Mouse (Mus musculus) intestine, embryonic 16.5 days (tissue): ENCODE results near the gene Ajuba. TPM values are rescaled to one million over a fixed set of nuclear protein-coding genes. Genes with fewer than 3 reads are reported as not detected.

ENCODE experiments used
- ATAC-seq: fragments of 200-750 bp; cut with Nextera tagmentation; 2 replicates; pipeline ENCODE4 v1.8.0; 2017; ENCODE audit warnings: moderate TSS enrichment, moderate library complexity
- H3K27ac ChIP-seq: fragments of 300-500 bp; sonication (generic); 2 replicates; pipeline ENCODE4 v1.5.1; 2014; ENCODE audit warnings: mild to moderate bottlenecking, low read length
- H3K27me3 ChIP-seq: fragments of 300-500 bp; sonication (generic); replicated peaks from 2 replicates; pipeline ENCODE4 v1.6.1; 2014; ENCODE audit warnings: low read length, control low read depth, mixed read lengths; ENCODE audit not compliant: control insufficient read depth, insufficient read depth
- H3K36me3 ChIP-seq: fragments of 300-500 bp; sonication (generic); 2 replicates; pipeline ENCODE4 v1.6.1; 2014; ENCODE audit warnings: low read length, control low read depth; ENCODE audit not compliant: control insufficient read depth, insufficient read depth
- H3K4me1 ChIP-seq: fragments of 300-500 bp; sonication (generic); 2 replicates; pipeline ENCODE4 v1.6.1; 2014; ENCODE audit warnings: low read length, control low read depth, mixed read lengths; ENCODE audit not compliant: control insufficient read depth, insufficient read depth
- H3K4me2 ChIP-seq: fragments of 300-500 bp; sonication (generic); 2 replicates; pipeline ENCODE4 v1.6.1; 2014; ENCODE audit warnings: low read depth, low read length, control low read depth
- H3K4me3 ChIP-seq: fragments of 300-500 bp; sonication (generic); 2 replicates; pipeline ENCODE4 v1.5.1; 2014; ENCODE audit warnings: mild to moderate bottlenecking, low read length
- H3K9ac ChIP-seq: fragments of 300-500 bp; sonication (generic); 2 replicates; pipeline ENCODE4 v1.6.1; 2014; ENCODE audit warnings: low read depth, low read length
- H3K9me3 ChIP-seq: fragments of 300-500 bp; sonication (generic); 2 replicates; pipeline ENCODE4 v1.6.1; 2016; ENCODE audit warnings: low read length, control low read depth; ENCODE audit not compliant: control insufficient read depth
- WGBS: fragments of 180-500 bp; shearing (Covaris S2); extraction: QIAGEN DNeasy Blood & Tissue Kit; methylation state at CpG from one replicate; pipeline ENCODE4 v1.1.7; 2014; 5-methylcytosine and 5-hydroxymethylcytosine counted together
- microRNA counts: library from miRNA; unstranded; fragments of <30 nt; microRNA quantifications from one replicate; lab custom pipeline; 2016
- microRNA-seq: library from miRNA; unstranded; fragments of <30 nt; microRNA quantifications from one replicate; pipeline ENCODE4, GENCODE M21; 2016
- polyA plus RNA-seq: library from polyadenylated mRNA; unstranded; fragments of >200 nt; fragmentation: Nextera tagmentation; extraction: Ambion mirVana; gene quantifications from 2 replicates; pipeline ENCODE4 v1.2.1, GENCODE M21; 2015

Gene Ajuba
- polyA plus RNA-seq, 1 experiment from 2014 or later = 13.1 TPM

GRCm38 (mm10) chr14:54527227-54528006 is 49.9 kb downstream of the Ajuba start:
- no peak overlapping the region for H3K27ac ChIP-seq
- H3K4me1 ChIP-seq = peaks cover 13% of the 10 kb centered on the region
- ATAC-seq = peak; percentile 72

GRCm38 (mm10) chr14:54523600-54523999 is 53.8 kb downstream of the Ajuba start:
- WGBS = 36% methylated on average over 6 of the region's 6 CpGs
- Histone ChIP-seq H3K4me1 (peaks cover 13% of the 10 kb centered on the region), H3K9me3 (no peaks in the 10 kb centered on the region), H3K27me3 (no peaks in the 10 kb centered on the region), H3K4me3 (no peak overlapping the region), H3K4me2 (no peak overlapping the region), H3K27ac (no peak overlapping the region), H3K36me3 (no peaks in the 10 kb centered on the region), H3K9ac (no peak overlapping the region)
- no peak for ATAC-seq

More at GRCm38 (mm10) chr14:54527227-54528006, 49.9 kb downstream of the Ajuba start:
- Histone ChIP-seq H3K27me3 (no peaks in the 10 kb centered on the region), H3K9ac (peak overlapping the region; percentile 66), H3K9me3 (no peaks in the 10 kb centered on the region), H3K4me2 (peak overlapping the region; percentile 72), H3K4me3 (peak overlapping the region; percentile 47), H3K36me3 (no peaks in the 10 kb centered on the region)
- 2% methylated on average over 18 of the region's 18 CpGs for WGBS

MicroRNA genes within 50 kb of the gene (microRNA counts, 519-probe panel; counts per million panel counts)
- microRNA mmu-miR-686 (lab: Ali Mortazavi, UCI) = 35.7 counts per million

Small RNAs within 50 kb of the gene (microRNA-seq; reads per million reads assigned to microRNA genes)
- gene Mir686 = not detected

Other genes starting within 250 kb of the Ajuba start
- gene Oxa1l, start 216.7 kb downstream of the Ajuba start, polyA plus RNA-seq = 42.9 and 48.6 TPM in 2 replicates
- gene Slc7a7, start 159.8 kb downstream of the Ajuba start, polyA plus RNA-seq = 93.8 and 111 TPM in 2 replicates
- 249 and 267 TPM in 2 replicates for gene Mrpl52, start 150.6 kb downstream of the Ajuba start, polyA plus RNA-seq
- gene Mmp14, start 145.9 kb downstream of the Ajuba start, polyA plus RNA-seq = 89.7 and 90.7 TPM in 2 replicates
- 53.4 and 65.3 TPM in 2 replicates for gene Lrp10, start 113.4 kb downstream of the Ajuba start, polyA plus RNA-seq
- 1.2 and 1.6 TPM in 2 replicates for gene Rem2, start 101.5 kb downstream of the Ajuba start, polyA plus RNA-seq
- gene Prmt5, start 60.0 kb downstream of the Ajuba start, polyA plus RNA-seq = 67.2 and 71.8 TPM in 2 replicates
- 46.9 and 56.0 TPM in 2 replicates for gene Haus4, start 22.9 kb downstream of the Ajuba start, polyA plus RNA-seq
- 6.0 and 7.8 TPM in 2 replicates for gene 4931414P19Rik, start 28.4 kb upstream of the Ajuba start, polyA plus RNA-seq
- gene Psmb5, start 40.5 kb upstream of the Ajuba start, polyA plus RNA-seq = 358 and 395 TPM in 2 replicates
- gene Psmb11, start 43.9 kb upstream of the Ajuba start, polyA plus RNA-seq = not detected in 2 replicates
- gene Gm17606, start 63.4 kb upstream of the Ajuba start, polyA plus RNA-seq = not detected in 2 replicates
- 1.5 and 1.7 TPM in 2 replicates for gene Cdh24, start 63.8 kb upstream of the Ajuba start, polyA plus RNA-seq
- 82.0 and 90.2 TPM in 2 replicates for gene 1700123O20Rik, start 108.7 kb upstream of the Ajuba start, polyA plus RNA-seq
- 78.7 and 82.6 TPM in 2 replicates for gene Acin1, start 109.4 kb upstream of the Ajuba start, polyA plus RNA-seq
- gene Gm29776, start 121.3 kb upstream of the Ajuba start, polyA plus RNA-seq = 0.07 and 0.15 TPM in 2 replicates
- gene Cebpe, start 134.6 kb upstream of the Ajuba start, polyA plus RNA-seq = 0.28 TPM in 1 of 2 replicates, not detected in the other
- gene Slc7a8, start 204.4 kb upstream of the Ajuba start, polyA plus RNA-seq = 45.7 and 60.3 TPM in 2 replicates
- gene Rnf212b, start 236.6 kb upstream of the Ajuba start, polyA plus RNA-seq = 0.13 TPM in 1 of 2 replicates, not detected in the other